Mouse (Mus musculus) G1E (cell line): ENCODE results near the gene Hdac4.

ENCODE experiments used
- CTCF ChIP-seq: IDR thresholded peaks from 2 replicates; pipeline ENCODE4 v1.5.1; 2012; ENCODE audit warnings: low read depth, low read length, inconsistent platforms, mixed read lengths
- GATA1 ChIP-seq: IDR thresholded peaks from 2 replicates; pipeline ENCODE4 v1.6.1; 2012; ENCODE audit warnings: borderline replicate concordance, low read length, inconsistent platforms, mixed read lengths
- TAL1 ChIP-seq: conservative IDR thresholded peaks from 2 replicates; pipeline ENCODE4 v1.6.1; 2012; ENCODE audit warnings: low read depth, low read length, inconsistent platforms, mixed read lengths

DNA sequence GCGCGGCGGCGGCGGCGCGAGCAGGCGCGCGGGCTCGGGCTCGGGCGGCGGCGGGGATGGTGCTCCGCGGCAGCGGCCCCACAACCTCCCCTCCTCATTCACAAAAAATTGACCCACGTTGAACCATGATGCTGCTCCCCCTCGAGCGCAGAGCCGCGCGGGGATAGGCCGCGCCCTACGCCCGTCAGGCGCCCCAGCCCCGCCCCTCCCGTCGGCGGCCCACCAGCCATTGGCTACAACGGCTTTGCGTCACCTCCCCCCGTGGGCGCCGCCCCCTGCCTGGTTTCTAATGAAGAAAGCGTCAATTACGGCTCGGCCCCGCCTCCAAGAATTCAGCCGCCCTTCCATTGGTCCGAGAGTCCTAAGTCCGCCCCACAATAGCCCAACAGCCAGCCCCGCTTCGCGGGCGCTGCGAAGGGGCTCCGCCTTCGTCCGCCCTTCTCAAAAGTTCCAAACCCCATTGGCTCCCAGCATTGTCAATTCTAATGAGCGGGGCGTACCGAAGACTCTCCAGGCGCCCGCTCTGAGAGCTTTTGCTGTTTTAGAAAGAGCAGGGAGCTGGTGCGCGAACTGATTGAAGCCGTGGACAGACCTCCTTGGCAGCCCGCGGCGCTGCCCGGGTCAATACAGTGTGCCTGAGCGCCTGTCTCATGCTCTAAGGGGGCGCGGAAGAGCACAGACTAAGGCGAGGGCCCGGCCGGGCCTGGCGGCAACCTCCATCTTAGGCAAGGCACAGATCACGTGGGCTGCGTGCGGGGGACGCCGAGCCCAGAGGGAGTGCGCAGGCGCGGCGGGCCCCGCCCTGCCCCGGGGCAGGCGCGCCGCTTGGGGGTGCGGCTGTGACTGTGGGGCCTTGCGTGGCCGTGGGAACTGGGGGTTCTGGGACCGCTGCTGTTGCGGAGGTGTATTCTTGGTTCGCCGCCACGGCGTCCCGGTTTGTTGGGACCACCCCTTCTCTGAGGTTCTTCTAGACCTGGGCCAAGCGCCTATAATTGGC, 15.1 kb downstream of the Hdac4 start:
- TF ChIP-seq CTCF (no peak), GATA1 (no peak), TAL1 (no peak)
